Mouse (Mus musculus) ES-E14 (cell line): ENCODE results near the gene Dock9.

Experiments
- MAFK ChIP-seq: IDR thresholded peaks from 2 replicates; pipeline ENCODE4 v1.6.1; 2014; ENCODE audit warnings: mild to moderate bottlenecking, low read depth, low read length, inconsistent platforms; ENCODE audit not compliant: insufficient read depth
- ZC3H11A ChIP-seq: IDR thresholded peaks from 2 replicates; pipeline ENCODE4 v1.6.1; 2012; ENCODE audit warnings: low read depth, mild to moderate bottlenecking, inconsistent platforms, low read length, borderline replicate concordance
- ZNF384 ChIP-seq: IDR thresholded peaks from 2 replicates; pipeline ENCODE4 v1.6.1; 2012; ENCODE audit warnings: low read depth, low read length, inconsistent platforms

GRCm38 (mm10) chr14:121504781-121505484 is 292.7 kb downstream of the Dock9 start, which contains the start of gene Slc15a1:
- no peak for TF ChIP-seq ZC3H11A
- TF ChIP-seq ZNF384 = no peak
- TF ChIP-seq MAFK = no peak
